Mouse (Mus musculus): Measurements from ENCODE around the gene Mb21d2. TPM values are rescaled to one million over a fixed set of nuclear protein-coding genes. Genes with fewer than 3 reads are reported as not detected.

Gene Mb21d2
- total RNA-seq, 4 experiments from 2014 or later, result 18.7 to 21.4 (median 20.9) TPM

GRCm38 (mm10) chr16:28866584-28867295 lies 62.7 kb downstream of the Mb21d2 start:
- no peak for DNase-seq (ENCODE audit: low spot score in 2 of 2)

GRCm38 (mm10) chr16:28863616-28864015 lies 65.9 kb downstream of the Mb21d2 start:
- no peak for DNase-seq (ENCODE audit: low spot score in 2 of 2)

GRCm38 (mm10) chr16:28862093-28862492 lies 67.4 kb downstream of the Mb21d2 start:
- no peak for DNase-seq (ENCODE audit: low spot score in 2 of 2)

- DNase-seq (ENCODE audit: low spot score in 2 of 2), result no peak
Measured at GRCm38 (mm10) chr16:28859678-28860077, 69.8 kb downstream of the Mb21d2 start.

- no peak for DNase-seq (ENCODE audit: low spot score in 2 of 2)
Measured at GRCm38 (mm10) chr16:28859009-28859288, 70.5 kb downstream of the Mb21d2 start.

GRCm38 (mm10) chr16:28858210-28859008 lies 71.1 kb downstream of the Mb21d2 start:
- DNase-seq (ENCODE audit: low spot score in 2 of 2), result no peak

GRCm38 (mm10) chr16:28851409-28851821 lies 78.1 kb downstream of the Mb21d2 start:
- DNase-seq (ENCODE audit: low spot score in 2 of 2), result no peak

GRCm38 (mm10) chr16:28850881-28851280 lies 78.6 kb downstream of the Mb21d2 start:
- peak; percentile 24 to 34 for DNase-seq (ENCODE audit: low spot score in 2 of 2)

GRCm38 (mm10) chr16:28846123-28846522 lies 83.3 kb downstream of the Mb21d2 start:
- DNase-seq (ENCODE audit: low spot score in 2 of 2), result no peak

GRCm38 (mm10) chr16:28845336-28845735 lies 84.1 kb downstream of the Mb21d2 start:
- DNase-seq (ENCODE audit: low spot score in 2 of 2), result no peak

GRCm38 (mm10) chr16:28841102-28841501 lies 88.4 kb downstream of the Mb21d2 start:
- DNase-seq (ENCODE audit: low spot score in 2 of 2), result no peak

GRCm38 (mm10) chr16:28840075-28840974 lies 89.1 kb downstream of the Mb21d2 start:
- peak; percentile 30 to 74 for DNase-seq (ENCODE audit: low spot score in 2 of 2)

GRCm38 (mm10) chr16:28839575-28839974 lies 89.9 kb downstream of the Mb21d2 start:
- DNase-seq (ENCODE audit: low spot score in 2 of 2), result no peak

- peak; percentile 40 to 75 for DNase-seq (ENCODE audit: low spot score in 2 of 2)
Measured at GRCm38 (mm10) chr16:28838016-28838415, 91.5 kb downstream of the Mb21d2 start.

GRCm38 (mm10) chr16:28832085-28832635 lies 97.3 kb downstream of the Mb21d2 start:
- DNase-seq (ENCODE audit: low spot score in 2 of 2), result no peak

GRCm38 (mm10) chr16:28829263-28829955 lies 100.1 kb downstream of the Mb21d2 start:
- DNase-seq (ENCODE audit: low spot score in 2 of 2), result no peak

- DNase-seq (ENCODE audit: low spot score in 2 of 2), result no peak
Measured at GRCm38 (mm10) chr16:28824781-28825180, 104.7 kb downstream of the Mb21d2 start.

GRCm38 (mm10) chr16:28821774-28822173 lies 107.7 kb downstream of the Mb21d2 start:
- DNase-seq (ENCODE audit: low spot score in 2 of 2), result no peak

GRCm38 (mm10) chr16:28818749-28819285 lies 110.7 kb downstream of the Mb21d2 start:
- no peak for DNase-seq (ENCODE audit: low spot score in 2 of 2)

GRCm38 (mm10) chr16:28813290-28813689 lies 116.2 kb downstream of the Mb21d2 start:
- DNase-seq (ENCODE audit: low spot score in 2 of 2), result no peak

- DNase-seq (ENCODE audit: low spot score in 2 of 2), result no peak
Measured at GRCm38 (mm10) chr16:28809089-28809488, 120.4 kb downstream of the Mb21d2 start.
